Mouse (Mus musculus): ENCODE results near the gene Anapc15-ps. TPM values are rescaled to one million over a fixed set of nuclear protein-coding genes. Genes with fewer than 3 reads are reported as not detected.
A peak's percentile ranks its signal among the peaks of the same experiment; 100 is the strongest.

The Anapc15-ps gene
- polyA plus RNA-seq, 1 experiment from 2014 or later: not detected

- WGBS: 83% methylated on average over 4 of the region's 4 CpGs
- Histone ChIP-seq H3K4me1 (ENCODE audit: control insufficient read depth, insufficient read depth, low read length) (peaks cover 3% of the 10 kb centered on the region; the same call in 1 of the 2 replicates), H3K4me3 (ENCODE audit: low read depth, low read length) (no peak overlapping the region), H3K9me3 (ENCODE audit: control insufficient read depth, low read length) (no peaks in the 10 kb centered on the region), H3K27ac (ENCODE audit: low read depth, low read length) (no peak overlapping the region), H3K9ac (ENCODE audit: low read length) (no peak overlapping the region), H3K4me2 (ENCODE audit: low read depth) (no peak overlapping the region), H3K36me3 (ENCODE audit: control insufficient read depth, insufficient read depth, low read length) (no peaks in the 10 kb centered on the region), H3K27me3 (ENCODE audit: control insufficient read depth, insufficient read depth, low read length) (no peaks in the 10 kb centered on the region)
- ATAC-seq (ENCODE audit: insufficient read depth, low FRiP score, low TSS enrichment) (no peak), DNase-seq (ENCODE audit: low spot score) (no peak)
Observed at GRCm38 (mm10) chr10:95686041-95686440, 12.8 kb upstream of the Anapc15-ps start.

- H3K9ac ChIP-seq (ENCODE audit: low read length): no peak overlapping the region
- no peak overlapping the region for H3K4me2 ChIP-seq (ENCODE audit: low read depth)
- no peaks in the 10 kb centered on the region for H3K27me3 ChIP-seq (ENCODE audit: control insufficient read depth, insufficient read depth, low read length)
- peak; percentile 74 for ATAC-seq (ENCODE audit: insufficient read depth, low FRiP score, low TSS enrichment)
- no peaks in the 10 kb centered on the region for H3K36me3 ChIP-seq (ENCODE audit: control insufficient read depth, insufficient read depth, low read length)
- no peak overlapping the region for H3K4me3 ChIP-seq (ENCODE audit: low read depth, low read length)
- WGBS: 38% methylated on average over 15 of the region's 15 CpGs
- peaks cover 10% of the 10 kb centered on the region for H3K4me1 ChIP-seq (ENCODE audit: control insufficient read depth, insufficient read depth, low read length)
- H3K27ac ChIP-seq (ENCODE audit: low read depth, low read length): no peak overlapping the region
- H3K9me3 ChIP-seq (ENCODE audit: control insufficient read depth, low read length): no peaks in the 10 kb centered on the region
- DNase-seq (ENCODE audit: low spot score): no peak
Observed at GRCm38 (mm10) chr10:95684782-95685555, 11.7 kb upstream of the Anapc15-ps start.

GRCm38 (mm10) chr10:95684250-95684649 lies 11.0 kb upstream of the Anapc15-ps start:
- H3K36me3 ChIP-seq (ENCODE audit: control insufficient read depth, insufficient read depth, low read length): no peaks in the 10 kb centered on the region
- ATAC-seq (ENCODE audit: insufficient read depth, low FRiP score, low TSS enrichment): no peak
- no peak overlapping the region for H3K27ac ChIP-seq (ENCODE audit: low read depth, low read length)
- 95% methylated on average over 4 of the region's 4 CpGs for WGBS
- no peak overlapping the region for H3K4me2 ChIP-seq (ENCODE audit: low read depth)
- H3K27me3 ChIP-seq (ENCODE audit: control insufficient read depth, insufficient read depth, low read length): no peaks in the 10 kb centered on the region
- H3K4me3 ChIP-seq (ENCODE audit: low read depth, low read length): no peak overlapping the region
- H3K4me1 ChIP-seq (ENCODE audit: control insufficient read depth, insufficient read depth, low read length): peaks cover 10% of the 10 kb centered on the region
- no peaks in the 10 kb centered on the region for H3K9me3 ChIP-seq (ENCODE audit: control insufficient read depth, low read length)
- no peak for DNase-seq (ENCODE audit: low spot score)
- H3K9ac ChIP-seq (ENCODE audit: low read length): no peak overlapping the region

- no peaks in the 10 kb centered on the region for H3K27me3 ChIP-seq (ENCODE audit: control insufficient read depth, insufficient read depth, low read length)
- no peak overlapping the region for H3K27ac ChIP-seq (ENCODE audit: low read depth, low read length)
- 94% methylated on average over 3 of the region's 3 CpGs for WGBS
- ATAC-seq (ENCODE audit: insufficient read depth, low FRiP score, low TSS enrichment): no peak
- no peak overlapping the region for H3K4me2 ChIP-seq (ENCODE audit: low read depth)
- H3K9me3 ChIP-seq (ENCODE audit: control insufficient read depth, low read length): no peaks in the 10 kb centered on the region
- no peak for DNase-seq (ENCODE audit: low spot score)
- no peaks in the 10 kb centered on the region for H3K36me3 ChIP-seq (ENCODE audit: control insufficient read depth, insufficient read depth, low read length)
- H3K4me1 ChIP-seq (ENCODE audit: control insufficient read depth, insufficient read depth, low read length): peaks cover 10% of the 10 kb centered on the region
- no peak overlapping the region for H3K4me3 ChIP-seq (ENCODE audit: low read depth, low read length)
- H3K9ac ChIP-seq (ENCODE audit: low read length): no peak overlapping the region
Observed at GRCm38 (mm10) chr10:95683735-95684134, 10.5 kb upstream of the Anapc15-ps start.

- Histone ChIP-seq H3K27ac (ENCODE audit: low read depth, low read length) (no peak overlapping the region), H3K9ac (ENCODE audit: low read length) (no peak overlapping the region), H3K9me3 (ENCODE audit: control insufficient read depth, low read length) (no peaks in the 10 kb centered on the region), H3K4me3 (ENCODE audit: low read depth, low read length) (no peak overlapping the region), H3K4me2 (ENCODE audit: low read depth) (no peak overlapping the region), H3K4me1 (ENCODE audit: control insufficient read depth, insufficient read depth, low read length) (peaks cover 10% of the 10 kb centered on the region), H3K36me3 (ENCODE audit: control insufficient read depth, insufficient read depth, low read length) (no peaks in the 10 kb centered on the region), H3K27me3 (ENCODE audit: control insufficient read depth, insufficient read depth, low read length) (no peaks in the 10 kb centered on the region)
- no peak for ATAC-seq (ENCODE audit: insufficient read depth, low FRiP score, low TSS enrichment)
- WGBS: 72% methylated on average over 10 of the region's 10 CpGs
- no peak for DNase-seq (ENCODE audit: low spot score)
Observed at GRCm38 (mm10) chr10:95682964-95683363, 9.7 kb upstream of the Anapc15-ps start.

GRCm38 (mm10) chr10:95682091-95682740 lies 9.0 kb upstream of the Anapc15-ps start:
- no peak overlapping the region for H3K4me2 ChIP-seq (ENCODE audit: low read depth)
- ATAC-seq (ENCODE audit: insufficient read depth, low FRiP score, low TSS enrichment) (no peak), DNase-seq (ENCODE audit: low spot score) (no peak)
- H3K36me3 ChIP-seq (ENCODE audit: control insufficient read depth, insufficient read depth, low read length): no peaks in the 10 kb centered on the region
- no peak overlapping the region for H3K27ac ChIP-seq (ENCODE audit: low read depth, low read length)
- 89% methylated on average over 9 of the region's 9 CpGs for WGBS
- H3K4me3 ChIP-seq (ENCODE audit: low read depth, low read length): no peak overlapping the region
- peaks cover 10% of the 10 kb centered on the region for H3K4me1 ChIP-seq (ENCODE audit: control insufficient read depth, insufficient read depth, low read length)
- no peaks in the 10 kb centered on the region for H3K27me3 ChIP-seq (ENCODE audit: control insufficient read depth, insufficient read depth, low read length)
- no peak overlapping the region for H3K9ac ChIP-seq (ENCODE audit: low read length)
- H3K9me3 ChIP-seq (ENCODE audit: control insufficient read depth, low read length): no peaks in the 10 kb centered on the region

GRCm38 (mm10) chr10:95681481-95681880 lies 8.2 kb upstream of the Anapc15-ps start:
- Histone ChIP-seq H3K27ac (ENCODE audit: low read depth, low read length) (no peak overlapping the region), H3K9ac (ENCODE audit: low read length) (no peak overlapping the region), H3K9me3 (ENCODE audit: control insufficient read depth, low read length) (no peaks in the 10 kb centered on the region), H3K27me3 (ENCODE audit: control insufficient read depth, insufficient read depth, low read length) (no peaks in the 10 kb centered on the region), H3K4me1 (ENCODE audit: control insufficient read depth, insufficient read depth, low read length) (peaks cover 10% of the 10 kb centered on the region), H3K36me3 (ENCODE audit: control insufficient read depth, insufficient read depth, low read length) (no peaks in the 10 kb centered on the region), H3K4me2 (ENCODE audit: low read depth) (no peak overlapping the region), H3K4me3 (ENCODE audit: low read depth, low read length) (no peak overlapping the region)
- no peak for DNase-seq (ENCODE audit: low spot score)
- 91% methylated on average over 4 of the region's 4 CpGs for WGBS
- no peak for ATAC-seq (ENCODE audit: insufficient read depth, low FRiP score, low TSS enrichment)

- 44% methylated on average over 7 of the region's 7 CpGs for WGBS
- Histone ChIP-seq H3K27me3 (ENCODE audit: control insufficient read depth, insufficient read depth, low read length) (no peaks in the 10 kb centered on the region), H3K4me2 (ENCODE audit: low read depth) (peak overlapping the region; percentile 27; the same call in 1 of the 2 replicates), H3K4me1 (ENCODE audit: control insufficient read depth, insufficient read depth, low read length) (peaks cover 10% of the 10 kb centered on the region), H3K36me3 (ENCODE audit: control insufficient read depth, insufficient read depth, low read length) (no peaks in the 10 kb centered on the region), H3K4me3 (ENCODE audit: low read depth, low read length) (no peak overlapping the region; the same call in 1 of the 2 replicates), H3K9ac (ENCODE audit: low read length) (no peak overlapping the region), H3K9me3 (ENCODE audit: control insufficient read depth, low read length) (no peaks in the 10 kb centered on the region), H3K27ac (ENCODE audit: low read depth, low read length) (no peak overlapping the region)
- ATAC-seq (ENCODE audit: insufficient read depth, low FRiP score, low TSS enrichment) (no peak), DNase-seq (ENCODE audit: low spot score) (no peak)
Observed at GRCm38 (mm10) chr10:95681058-95681440, 7.8 kb upstream of the Anapc15-ps start.
